Mouse (Mus musculus): ENCODE measurements around the gene Ndufc1. TPM values are rescaled to one million over a fixed set of nuclear protein-coding genes. Genes with fewer than 3 reads are reported as not detected.
"Not testable (repeated sequence)": the region's sequence is repeated elsewhere in the genome, so short reads cannot be mapped to it uniquely, and the experiment has no call there.

The Ndufc1 gene
- total and polyA plus RNA-seq, 3 experiments: 159 to 213 (median 206) TPM

DNA sequence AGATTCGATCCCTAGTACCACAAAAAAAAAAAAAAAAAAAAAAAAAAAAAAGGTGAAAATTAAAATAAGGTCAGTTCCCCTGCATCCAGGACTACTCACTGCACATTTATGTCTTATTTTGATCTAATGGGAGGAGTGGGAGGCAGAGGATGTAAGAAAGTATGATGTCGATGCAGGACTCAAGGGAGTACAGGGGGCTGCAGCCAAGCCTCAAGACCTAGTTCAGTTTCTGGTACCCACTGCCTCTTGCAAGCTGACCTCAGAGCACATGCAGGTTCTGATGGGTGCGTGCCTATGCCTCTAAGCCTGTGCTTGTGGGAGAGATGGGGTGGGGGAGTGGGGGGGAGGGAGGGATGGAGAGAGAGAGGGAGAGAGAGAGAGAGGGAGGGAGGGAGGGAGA, 13.9 kb downstream of the Ndufc1 start:
- Histone ChIP-seq H3K4me2 (ENCODE audit: insufficient read depth, low read depth, poor library complexity, severe bottlenecking) (no peak overlapping the region), H3K27me3 (replicated peaks) (no peaks in the 10 kb centered on the region), H3K4me3 (replicated peaks in 1 of 3; ENCODE audit: low read depth in 2 of 3, low read length in 2 of 3, poor library complexity in 1 of 3) (no peak overlapping the region), H3K9ac (ENCODE audit: insufficient read depth, low read depth) (no peak overlapping the region), H3K79me2 (replicated peaks; ENCODE audit: control insufficient read depth, extremely low read depth, insufficient read depth, poor library complexity, severe bottlenecking) (no peaks in the 10 kb centered on the region), H3K4me1 (ENCODE audit: control insufficient read depth in 1 of 2, insufficient read depth in 2 of 2) (peaks cover 3 to 13% of the 10 kb centered on the region in 2 experiments; a peak in 3 of 4 replicates), H3K27ac (ENCODE audit: insufficient read depth, low read depth) (no peak overlapping the region), H3K36me3 (replicated peaks in 1 of 2; ENCODE audit: control insufficient read depth in 1 of 2, insufficient read depth in 1 of 2, low read length in 1 of 2) (no peaks in the 10 kb centered on the region), H3K9me3 (replicated peaks; ENCODE audit: low read length) (no peaks in the 10 kb centered on the region)
- no peak for DNase-seq (ENCODE audit: extremely low read depth)
- in situ Hi-C loops (cut with MboI; ENCODE audit: low pct_ligation_motif_present, low pct_unique_long_range_greater_than_20kb, low sequenced_read_pairs): no loop called here
- TF ChIP-seq ZNF384 (IDR thresholded peaks at IDR 0.05; ENCODE audit: low read depth, low read length) (0 out of 2 replicates have a peak, but pooled peaks have one; percentile 33), ZC3H11A (IDR thresholded peaks at IDR 0.05; ENCODE audit: low read depth, low read length) (no peak)
- dilution Hi-C loops (cut with MboI; ENCODE audit: extremely low pct_ligation_motif_present, extremely low pct_unique_long_range_greater_than_20kb, low sequenced_read_pairs): no loop called here

DNA sequence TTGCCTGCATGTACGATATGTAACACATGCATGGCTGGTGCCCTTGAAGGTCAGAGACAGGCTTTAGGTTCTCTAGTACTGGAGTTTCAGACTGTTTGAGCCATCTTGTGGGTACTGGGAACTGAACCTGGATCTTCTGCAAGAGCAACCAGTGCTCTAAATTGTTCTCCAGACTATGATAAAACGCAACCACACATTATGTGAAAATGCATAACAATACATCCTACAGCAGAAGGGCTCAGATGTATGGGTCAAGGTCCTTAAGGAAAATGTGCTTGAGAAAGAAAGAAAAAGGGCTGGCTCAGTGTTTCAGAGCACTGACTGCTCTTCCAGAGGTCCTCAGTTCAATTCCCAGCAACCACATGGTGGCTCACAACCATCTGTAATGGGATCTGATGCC, 15.1 kb downstream of the Ndufc1 start:
- no peak overlapping the region for H3K27ac ChIP-seq (ENCODE audit: insufficient read depth, low read depth)
- H3K9me3 ChIP-seq (replicated peaks; ENCODE audit: low read length): no peaks in the 10 kb centered on the region
- dilution Hi-C loops (cut with MboI; ENCODE audit: extremely low pct_ligation_motif_present, extremely low pct_unique_long_range_greater_than_20kb, low sequenced_read_pairs): no loop called here
- H3K4me1 ChIP-seq (ENCODE audit: control insufficient read depth in 1 of 2, insufficient read depth in 2 of 2): peaks cover 2 to 4% of the 10 kb centered on the region in 2 experiments; a peak in 3 of 4 replicates
- H3K4me2 ChIP-seq (ENCODE audit: insufficient read depth, low read depth, poor library complexity, severe bottlenecking): no peak overlapping the region
- no peak for DNase-seq (ENCODE audit: extremely low read depth)
- H3K79me2 ChIP-seq (replicated peaks; ENCODE audit: control insufficient read depth, extremely low read depth, insufficient read depth, poor library complexity, severe bottlenecking): no peaks in the 10 kb centered on the region
- in situ Hi-C loops (cut with MboI; ENCODE audit: low pct_ligation_motif_present, low pct_unique_long_range_greater_than_20kb, low sequenced_read_pairs): no loop called here
- no peak overlapping the region for H3K4me3 ChIP-seq (replicated peaks in 1 of 3; ENCODE audit: low read depth in 2 of 3, low read length in 2 of 3, poor library complexity in 1 of 3)
- H3K36me3 ChIP-seq (replicated peaks in 1 of 2; ENCODE audit: control insufficient read depth in 1 of 2, insufficient read depth in 1 of 2, low read length in 1 of 2): no peaks in the 10 kb centered on the region
- H3K27me3 ChIP-seq (replicated peaks): no peaks in the 10 kb centered on the region
- H3K9ac ChIP-seq (ENCODE audit: insufficient read depth, low read depth): no peak overlapping the region
- TF ChIP-seq CTCF (conservative IDR thresholded peaks at IDR 0.05 in 1 of 2, IDR thresholded peaks at IDR 0.05 in 1 of 2; ENCODE audit: low read depth in 2 of 2, low read length in 2 of 2): no peak

DNA sequence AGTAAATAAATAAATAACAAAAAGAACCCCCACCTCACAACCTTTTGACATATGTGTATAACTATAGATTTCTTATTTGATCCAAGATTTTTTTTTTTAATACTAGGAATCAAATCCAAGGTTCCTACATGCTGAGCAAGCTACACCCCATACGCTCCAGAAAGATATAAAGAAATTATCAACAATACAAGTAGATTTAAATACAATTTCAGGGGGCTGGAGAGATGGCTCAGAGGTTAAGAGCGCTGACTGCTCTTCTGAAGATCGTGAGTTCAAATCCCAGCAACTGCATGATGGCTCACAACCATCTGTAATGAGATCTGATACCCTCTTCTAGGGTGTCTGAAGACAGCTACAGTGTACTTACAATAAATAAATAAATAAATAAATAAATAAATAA, 15.8 kb downstream of the Ndufc1 start:
- H3K4me2 ChIP-seq (ENCODE audit: insufficient read depth, low read depth, poor library complexity, severe bottlenecking); dilution Hi-C loops (cut with MboI; ENCODE audit: extremely low pct_ligation_motif_present, extremely low pct_unique_long_range_greater_than_20kb, low sequenced_read_pairs); H3K27me3 ChIP-seq (replicated peaks); H3K4me3 ChIP-seq (replicated peaks in 1 of 3; ENCODE audit: low read depth in 2 of 3, low read length in 2 of 3, poor library complexity in 1 of 3); DNase-seq (ENCODE audit: extremely low read depth); in situ Hi-C loops (cut with MboI; ENCODE audit: low pct_ligation_motif_present, low pct_unique_long_range_greater_than_20kb, low sequenced_read_pairs); H3K4me1 ChIP-seq (ENCODE audit: control insufficient read depth in 1 of 2, insufficient read depth in 2 of 2); H3K27ac ChIP-seq (ENCODE audit: insufficient read depth, low read depth); H3K79me2 ChIP-seq (replicated peaks; ENCODE audit: control insufficient read depth, extremely low read depth, insufficient read depth, poor library complexity, severe bottlenecking); H3K9ac ChIP-seq (ENCODE audit: insufficient read depth, low read depth); H3K36me3 ChIP-seq (replicated peaks in 1 of 2; ENCODE audit: control insufficient read depth in 1 of 2, insufficient read depth in 1 of 2, low read length in 1 of 2); H3K9me3 ChIP-seq (replicated peaks; ENCODE audit: low read length): not testable (repeated sequence)

DNA sequence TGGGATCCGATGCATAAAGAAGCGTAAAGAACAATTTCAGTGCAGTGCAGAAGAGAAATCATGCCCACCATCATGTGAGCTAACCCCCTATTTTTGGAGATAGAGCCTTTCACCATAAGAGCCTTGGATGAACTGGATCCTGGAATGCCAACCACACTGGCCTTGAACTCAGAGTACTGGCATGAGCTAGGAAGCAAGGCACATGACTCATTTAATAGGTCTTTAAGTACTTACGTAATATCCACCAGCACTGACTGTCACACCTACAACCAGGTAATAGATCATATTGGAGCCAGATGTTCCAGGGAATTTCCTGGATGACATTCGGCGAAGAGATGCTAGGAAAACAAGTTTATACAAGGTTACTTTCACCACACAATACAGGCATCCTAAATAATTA, 17.2 kb downstream of the Ndufc1 start:
- Histone ChIP-seq H3K9me3 (replicated peaks; ENCODE audit: low read length) (no peaks in the 10 kb centered on the region), H3K27me3 (replicated peaks) (no peaks in the 10 kb centered on the region), H3K27ac (ENCODE audit: insufficient read depth, low read depth) (no peak overlapping the region), H3K36me3 (replicated peaks in 1 of 2; ENCODE audit: control insufficient read depth in 1 of 2, insufficient read depth in 1 of 2, low read length in 1 of 2) (no peaks in the 10 kb centered on the region), H3K4me1 (ENCODE audit: control insufficient read depth in 1 of 2, insufficient read depth in 2 of 2) (peaks cover 6 to 7% of the 10 kb centered on the region in 2 experiments; a peak in 2 of 4 replicates), H3K4me3 (replicated peaks in 1 of 3; ENCODE audit: low read depth in 2 of 3, low read length in 2 of 3, poor library complexity in 1 of 3) (no peak overlapping the region), H3K4me2 (ENCODE audit: insufficient read depth, low read depth, poor library complexity, severe bottlenecking) (no peak overlapping the region), H3K79me2 (replicated peaks; ENCODE audit: control insufficient read depth, extremely low read depth, insufficient read depth, poor library complexity, severe bottlenecking) (no peaks in the 10 kb centered on the region), H3K9ac (ENCODE audit: insufficient read depth, low read depth) (no peak overlapping the region)
- no peak for DNase-seq (ENCODE audit: extremely low read depth)
- in situ Hi-C loops (cut with MboI; ENCODE audit: low pct_ligation_motif_present, low pct_unique_long_range_greater_than_20kb, low sequenced_read_pairs): no loop called here
- no peak for TF ChIP-seq USF2 (conservative IDR thresholded peaks at IDR 0.05; ENCODE audit: low read depth, low read length)
- TF ChIP-seq ZC3H11A (IDR thresholded peaks at IDR 0.05; ENCODE audit: low read depth, low read length): no peak
- TF ChIP-seq E2F4 (IDR thresholded peaks at IDR 0.05; ENCODE audit: insufficient replicate concordance, low read depth, low read length): no peak
- no peak for TF ChIP-seq MXI1 (IDR thresholded peaks at IDR 0.05; ENCODE audit: low read depth, low read length)
- TF ChIP-seq JUN (IDR thresholded peaks at IDR 0.05; ENCODE audit: insufficient read depth, low read depth, low read length): no peak
- TF ChIP-seq CHD2 (IDR thresholded peaks at IDR 0.05; ENCODE audit: low read length): no peak
- TF ChIP-seq UBTF (IDR thresholded peaks at IDR 0.05; ENCODE audit: low read depth, low read length): no peak
- no peak for TF ChIP-seq GABPA (IDR thresholded peaks at IDR 0.05; ENCODE audit: insufficient replicate concordance, low read depth, low read length)
- TF ChIP-seq NELFE (IDR thresholded peaks at IDR 0.05; ENCODE audit: low read depth, low read length): no peak
- TF ChIP-seq EP300 (IDR thresholded peaks at IDR 0.05; ENCODE audit: low read length): no peak
- TF ChIP-seq CHD1 (IDR thresholded peaks at IDR 0.05; ENCODE audit: low read depth, low read length): no peak
- no peak for TF ChIP-seq JUND (conservative IDR thresholded peaks at IDR 0.05; ENCODE audit: low read depth, low read length)
- TF ChIP-seq BHLHE40 (IDR thresholded peaks at IDR 0.05; ENCODE audit: low read depth, low read length): no peak
- no peak for TF ChIP-seq HCFC1 (IDR thresholded peaks at IDR 0.05; ENCODE audit: low read depth, low read length)
- TF ChIP-seq POLR2AphosphoS2 (IDR thresholded peaks at IDR 0.05; ENCODE audit: low read depth, low read length): no peak
- no peak for TF ChIP-seq ZNF384 (IDR thresholded peaks at IDR 0.05; ENCODE audit: low read depth, low read length)
- TF ChIP-seq PAX5 (IDR thresholded peaks at IDR 0.05; ENCODE audit: low read length): no peak
- no peak for TF ChIP-seq KAT2A (IDR thresholded peaks at IDR 0.05; ENCODE audit: insufficient replicate concordance, low read length)
- dilution Hi-C loops (cut with MboI; ENCODE audit: extremely low pct_ligation_motif_present, extremely low pct_unique_long_range_greater_than_20kb, low sequenced_read_pairs): no loop called here

Measured in CH12.LX (cell line).